Mouse (Mus musculus): ENCODE results near the gene Dok7.
A peak's percentile ranks its signal among the peaks of the same experiment; 100 is the strongest.

Dok7 gene

DNA sequence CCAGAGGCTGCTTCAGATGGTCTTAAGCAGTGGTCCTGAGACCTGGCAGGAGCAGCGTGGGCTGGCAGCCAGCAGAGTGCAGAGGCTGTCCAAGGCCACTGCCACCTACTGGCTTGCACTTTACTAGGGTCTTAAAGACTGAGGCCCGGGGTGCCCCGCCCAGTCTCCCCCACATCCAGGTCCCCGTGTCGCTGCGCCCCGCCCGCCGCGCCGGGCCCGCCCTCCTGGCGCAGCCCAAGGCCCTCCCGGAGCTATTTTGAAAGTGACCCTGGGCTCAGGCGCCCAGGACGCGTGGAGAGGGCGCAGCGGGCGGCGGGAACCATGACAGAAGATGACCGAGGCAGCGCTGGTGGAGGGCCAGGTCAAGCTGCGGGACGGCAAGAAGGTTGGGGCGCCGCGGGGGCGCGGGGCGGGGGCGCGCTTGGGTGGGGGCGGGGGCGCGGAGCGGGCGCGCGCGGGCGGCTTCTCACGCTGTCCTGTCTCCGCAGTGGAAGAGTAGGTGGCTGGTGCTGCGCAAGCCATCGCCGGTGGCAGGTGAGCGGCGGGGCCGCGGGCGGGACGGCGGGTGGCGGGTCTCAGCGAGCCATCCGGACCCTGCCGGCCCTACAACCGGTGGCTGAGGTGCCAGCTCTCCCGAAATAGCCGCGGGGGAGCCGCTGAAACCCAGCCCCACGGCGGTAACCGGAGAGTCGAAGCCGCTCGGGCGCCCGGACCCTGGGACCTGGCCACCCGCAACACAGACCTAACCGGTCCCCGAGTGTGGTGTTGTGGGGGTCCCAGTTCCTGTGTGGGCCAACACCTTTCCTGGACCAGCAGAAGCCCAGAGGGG, at the start of gene Dok7:
Dok7 (plus strand) TSS at position 163 of the 829 bp plus-strand sequence.
- peak; percentile 45 for DNase-seq (ENCODE audit: low spot score)

GRCm38 (mm10) chr5:35009163-35009562, 47.4 kb upstream of the Dok7 start:
- DNase-seq (ENCODE audit: low spot score) = no peak

GRCm38 (mm10) chr5:35010656-35011055, 45.9 kb upstream of the Dok7 start:
- no peak for DNase-seq (ENCODE audit: low spot score)

DNA sequence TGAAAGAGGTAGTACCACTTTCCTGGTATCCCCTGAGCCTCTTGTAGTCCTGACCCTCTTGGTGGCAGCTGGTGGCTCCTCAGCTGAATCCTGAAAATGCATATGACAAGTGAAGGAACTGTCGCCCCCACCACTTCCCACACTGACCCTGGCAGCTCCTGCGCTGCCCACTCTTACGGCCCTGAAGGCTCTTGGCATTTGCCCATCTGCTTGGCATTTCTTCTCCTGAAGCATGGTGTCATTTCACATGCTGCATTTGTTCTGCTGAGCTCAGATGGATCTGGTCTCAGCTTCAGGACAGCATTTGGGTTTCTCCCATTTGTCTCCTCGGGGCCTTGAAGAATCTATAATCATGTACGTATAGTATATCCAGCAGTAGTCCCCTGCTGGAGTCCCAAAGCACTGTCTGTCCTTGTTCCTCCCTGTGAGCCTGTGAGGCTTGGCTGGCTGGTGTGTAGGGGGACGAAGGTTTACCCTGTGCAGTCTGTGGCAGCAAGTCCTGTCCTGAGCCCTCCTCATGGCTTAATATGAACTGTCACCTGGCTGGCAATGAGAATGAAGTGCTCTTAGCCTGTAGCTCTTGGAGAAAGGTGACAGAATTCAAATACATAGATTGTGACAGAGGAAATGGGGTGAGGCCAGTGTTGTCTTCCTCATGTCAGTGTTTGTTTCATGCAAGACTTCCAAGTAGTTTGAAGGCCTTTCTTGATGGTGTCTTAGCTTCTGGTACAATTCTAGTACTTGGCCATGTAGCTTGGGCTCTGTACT, 45.2 kb upstream of the Dok7 start:
- DNase-seq (ENCODE audit: low spot score) = no peak

DNA sequence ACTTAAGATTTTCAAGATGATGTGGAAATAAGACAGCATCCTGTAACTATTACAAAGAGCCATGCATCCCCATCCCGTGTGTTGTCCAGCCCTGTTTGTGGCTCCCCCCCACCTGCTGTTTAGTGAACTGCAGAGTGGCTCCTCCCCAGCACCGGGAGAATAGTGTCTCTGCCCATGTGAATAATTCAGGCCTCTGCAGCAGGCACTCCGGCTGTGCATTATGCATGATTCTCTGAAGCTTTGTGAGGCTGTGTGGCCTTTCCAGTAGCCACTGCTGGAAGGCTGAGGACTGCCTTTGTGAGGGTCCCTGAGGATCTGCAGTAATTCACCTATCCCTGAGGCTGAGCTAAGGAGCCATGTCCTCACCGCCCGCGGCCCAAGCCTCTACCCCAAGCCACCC, 42.5 kb upstream of the Dok7 start:
- DNase-seq (ENCODE audit: low spot score) = no peak

DNA sequence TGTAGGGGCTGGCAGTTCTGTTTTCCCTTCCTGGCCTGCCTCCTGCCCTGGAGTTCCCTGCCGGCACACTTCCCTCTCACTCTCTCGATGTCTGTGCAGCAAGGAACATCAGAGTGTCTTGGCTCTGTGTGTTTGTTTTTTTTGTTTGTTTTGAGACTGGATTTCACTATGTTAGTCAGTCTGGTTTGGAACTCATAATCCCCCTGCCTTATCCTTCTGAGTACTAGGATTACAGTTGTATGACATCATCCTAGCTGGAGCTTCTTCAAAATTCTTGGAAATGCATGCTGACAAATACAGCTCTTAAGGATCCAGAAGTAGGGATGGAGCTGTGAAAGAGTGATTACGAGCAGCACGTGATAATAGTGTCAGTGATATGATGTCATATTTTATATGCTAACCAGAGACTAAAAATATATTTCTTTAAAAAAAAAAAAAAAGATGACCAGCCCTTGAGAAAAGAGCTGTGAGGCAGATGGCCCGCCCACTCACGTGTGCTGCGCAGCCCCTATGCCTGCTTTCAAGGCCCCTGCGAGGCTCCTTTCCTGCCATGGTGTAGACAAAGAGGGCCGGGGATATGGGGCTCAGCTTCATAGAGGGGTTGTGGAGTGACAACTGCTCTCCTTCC, 36.8 kb upstream of the Dok7 start:
- no peak for DNase-seq (ENCODE audit: low spot score)

DNA sequence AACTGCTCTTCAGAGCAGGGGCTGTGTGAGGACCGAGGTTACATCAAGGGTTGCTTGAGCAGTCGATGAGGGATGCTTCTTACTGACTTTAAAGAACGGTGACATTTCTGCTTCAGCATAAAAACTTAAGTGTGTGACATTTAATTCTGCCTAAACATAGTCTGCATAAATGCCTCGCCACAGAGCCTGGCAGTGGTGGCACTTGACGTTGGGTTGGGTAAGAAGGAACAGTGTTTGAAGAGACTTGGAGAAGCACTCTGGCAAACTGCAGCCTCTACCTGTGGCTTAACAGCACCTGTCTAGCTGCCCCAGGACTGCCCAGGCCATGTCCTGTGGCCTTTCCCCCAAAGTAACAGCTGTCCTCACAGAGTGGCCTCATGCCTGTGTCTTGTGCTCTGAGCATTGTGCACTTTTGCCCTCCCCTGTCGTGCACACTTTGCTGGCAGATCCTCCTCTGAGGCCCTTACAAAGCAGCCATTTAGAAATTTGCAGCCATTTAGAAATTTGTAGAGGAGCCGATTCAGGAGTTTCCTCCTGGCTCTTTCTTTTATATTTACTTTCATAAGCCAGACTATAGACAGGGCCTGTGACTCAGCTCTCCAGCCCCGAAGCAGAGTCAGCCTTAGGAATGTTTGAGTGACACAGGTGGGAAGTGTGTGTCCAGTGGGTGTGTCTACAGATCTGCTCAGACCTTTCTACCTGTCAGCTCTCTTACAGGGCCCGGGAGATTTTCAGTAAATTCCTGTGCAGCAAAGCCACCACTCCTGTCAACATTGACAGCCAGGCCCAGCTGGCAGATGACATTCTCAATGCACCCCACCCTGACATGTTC, 35.9 kb upstream of the Dok7 start:
- no peak for DNase-seq (ENCODE audit: low spot score)

- peak; percentile 68 for DNase-seq (ENCODE audit: low spot score)
Observed at GRCm38 (mm10) chr5:35024975-35025374, 31.6 kb upstream of the Dok7 start.

GRCm38 (mm10) chr5:35029303-35029702, 27.3 kb upstream of the Dok7 start:
- no peak for DNase-seq (ENCODE audit: low spot score)

GRCm38 (mm10) chr5:35029755-35030154, 26.8 kb upstream of the Dok7 start:
- no peak for DNase-seq (ENCODE audit: low spot score)

- DNase-seq (ENCODE audit: low spot score) = peak; percentile 18
Observed at GRCm38 (mm10) chr5:35033068-35033467, 23.5 kb upstream of the Dok7 start.

GRCm38 (mm10) chr5:35033619-35034018, 22.9 kb upstream of the Dok7 start:
- DNase-seq (ENCODE audit: low spot score) = no peak

GRCm38 (mm10) chr5:35035141-35035540, 21.4 kb upstream of the Dok7 start:
- DNase-seq (ENCODE audit: low spot score) = no peak

- no peak for DNase-seq (ENCODE audit: low spot score)
Observed at GRCm38 (mm10) chr5:35035795-35036194, 20.8 kb upstream of the Dok7 start.

- no peak for DNase-seq (ENCODE audit: low spot score)
Observed at GRCm38 (mm10) chr5:35037438-35037837, 19.1 kb upstream of the Dok7 start.

- DNase-seq (ENCODE audit: low spot score) = no peak
Observed at GRCm38 (mm10) chr5:35041268-35041829, 15.2 kb upstream of the Dok7 start, which contains the start of gene Hgfac. Gene Hgfac, plus strand, starts transcription at chr5:35041509.

DNA sequence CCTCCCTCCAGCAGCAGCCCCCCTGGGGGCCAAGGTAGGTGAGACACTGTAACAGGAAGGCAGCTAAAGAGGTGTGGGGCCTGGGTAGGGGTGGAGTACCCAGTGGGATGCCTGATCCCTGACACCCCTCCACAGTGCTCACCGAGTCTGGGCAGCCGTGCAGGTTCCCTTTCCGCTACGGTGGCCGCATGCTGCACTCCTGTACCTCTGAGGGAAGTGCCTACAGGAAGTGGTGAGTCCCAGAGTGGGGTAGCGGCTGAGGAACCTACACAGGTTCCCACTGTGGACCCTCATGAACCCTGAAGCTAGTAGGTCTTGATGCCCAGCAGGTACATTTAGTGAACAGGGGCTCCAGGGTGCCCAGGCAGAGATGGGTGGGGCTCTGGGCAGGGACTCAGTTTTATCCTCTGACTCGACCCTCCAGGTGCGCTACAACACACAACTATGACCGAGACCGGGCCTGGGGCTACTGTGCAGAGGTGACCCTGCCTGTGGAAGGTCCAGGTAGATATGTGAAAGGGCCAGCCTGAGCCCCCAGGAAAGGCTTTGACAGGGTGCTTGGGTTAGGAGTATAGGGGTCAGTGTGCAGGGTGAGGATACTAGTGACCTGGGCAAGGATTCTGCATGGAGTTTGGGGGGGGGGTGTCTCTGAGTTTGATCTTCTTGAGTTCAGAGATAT, 14.0 kb upstream of the Dok7 start:
- DNase-seq (ENCODE audit: low spot score) = no peak

- DNase-seq (ENCODE audit: low spot score) = peak; percentile 91
Observed at GRCm38 (mm10) chr5:35043110-35043451, 13.5 kb upstream of the Dok7 start.

GRCm38 (mm10) chr5:35050541-35050940, 6.0 kb upstream of the Dok7 start:
- DNase-seq (ENCODE audit: low spot score) = peak; percentile 11

DNA sequence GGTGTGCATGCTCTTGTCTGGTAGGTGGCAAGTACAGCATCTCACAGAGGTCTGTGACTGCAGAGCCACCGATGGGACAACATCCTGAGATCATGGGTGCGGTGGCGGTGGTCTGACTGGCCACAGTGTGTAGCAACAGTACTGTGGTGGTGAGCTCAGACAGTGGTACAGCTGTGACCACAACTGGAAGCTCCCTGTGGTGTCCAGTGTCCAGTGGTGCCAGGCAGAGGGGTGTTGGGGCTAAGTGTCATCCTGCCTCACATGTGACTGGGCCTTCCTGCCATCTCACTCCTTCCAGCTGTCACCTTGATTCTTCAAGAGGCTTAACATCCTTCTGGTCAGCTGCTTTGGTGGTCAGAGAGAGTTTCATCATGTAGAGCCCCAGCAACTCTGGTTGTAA, 1.9 kb upstream of the Dok7 start:
- DNase-seq (ENCODE audit: low spot score) = no peak

DNA sequence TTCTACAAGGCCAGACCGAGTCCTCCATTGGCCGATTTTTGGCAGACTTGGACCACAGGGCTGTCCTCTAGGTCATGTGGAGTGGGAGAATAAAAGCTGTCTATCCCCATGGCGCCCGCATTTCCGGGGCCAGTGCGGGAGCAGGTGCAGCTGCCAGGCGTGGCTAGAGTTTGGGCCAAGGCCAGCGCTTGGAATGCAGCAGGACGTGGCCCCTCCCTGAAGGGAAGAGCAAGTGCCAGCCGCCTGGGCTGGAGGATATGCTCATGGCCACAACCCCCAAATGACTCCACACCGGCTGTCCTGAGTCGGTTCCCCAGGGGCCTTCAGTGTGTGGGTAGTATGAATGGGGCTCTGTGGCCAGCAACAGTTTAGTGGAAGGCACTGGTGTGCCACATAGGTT, 1.5 kb upstream of the Dok7 start:
- DNase-seq (ENCODE audit: low spot score) = no peak

All from embryo, embryonic 10 days (tissue).